Mouse (Mus musculus) neural tube, embryonic 11.5 days (tissue): ENCODE data around the gene Olfr732. TPM values are rescaled to one million over a fixed set of nuclear protein-coding genes. Genes with fewer than 3 reads are reported as not detected.

Experiments
- ATAC-seq: fragments of 200-750 bp; cut with Nextera tagmentation; 2 replicates; pipeline ENCODE4 v1.8.0; 2017; ENCODE audit warnings: moderate number of reproducible peaks, mild to moderate bottlenecking, moderate TSS enrichment, moderate library complexity; ENCODE audit not compliant: insufficient read depth, low FRiP score, low TSS enrichment
- DNase-seq: peaks from one replicate; pipeline ENCODE4 v3.0.0-alpha.2; 2015; ENCODE audit warnings: low spot score
- H3K27ac ChIP-seq: fragments of 300-500 bp; sonication (generic); 2 replicates; pipeline ENCODE4 v1.5.1; 2014; ENCODE audit warnings: low read depth, mild to moderate bottlenecking, low read length
- H3K27me3 ChIP-seq: fragments of 300-500 bp; sonication (generic); 2 replicates; pipeline ENCODE4 v1.6.1; 2014; ENCODE audit warnings: mild to moderate bottlenecking, low read length, mixed read lengths; ENCODE audit not compliant: control insufficient read depth, insufficient read depth
- H3K36me3 ChIP-seq: fragments of 300-500 bp; sonication (generic); 2 replicates; pipeline ENCODE4 v1.6.1; 2014; ENCODE audit warnings: mild to moderate bottlenecking, low read length, moderate library complexity, mixed read lengths; ENCODE audit not compliant: control insufficient read depth, insufficient read depth
- H3K4me1 ChIP-seq: fragments of 300-500 bp; sonication (generic); 2 replicates; pipeline ENCODE4 v1.6.1; 2014; ENCODE audit warnings: low read length, mixed read lengths; ENCODE audit not compliant: control insufficient read depth, insufficient read depth
- H3K4me2 ChIP-seq: fragments of 300-500 bp; sonication (generic); 2 replicates; pipeline ENCODE4 v1.6.1; 2014; ENCODE audit warnings: low read depth, mild to moderate bottlenecking, moderate library complexity
- H3K4me3 ChIP-seq: fragments of 300-500 bp; sonication (generic); 2 replicates; pipeline ENCODE4 v1.5.1; 2014; ENCODE audit warnings: low read depth, low read length
- H3K9ac ChIP-seq: fragments of 300-500 bp; sonication (generic); 2 replicates; pipeline ENCODE4 v1.6.1; 2014; ENCODE audit warnings: mild to moderate bottlenecking, low read length
- H3K9me3 ChIP-seq: fragments of 300-500 bp; sonication (generic); 2 replicates; pipeline ENCODE4 v1.6.1; 2016; ENCODE audit warnings: low read length; ENCODE audit not compliant: control insufficient read depth
- WGBS: fragments of 180-500 bp; shearing (Covaris S2); extraction: QIAGEN DNeasy Blood & Tissue Kit; methylation state at CpG from one replicate; pipeline ENCODE4 v1.1.7; 2014; 5-methylcytosine and 5-hydroxymethylcytosine counted together
- polyA plus RNA-seq: library from polyadenylated mRNA; unstranded; fragments of >200 nt; fragmentation: Nextera tagmentation; extraction: Ambion mirVana; gene quantifications from 2 replicates; pipeline ENCODE4 v1.2.1, GENCODE M21; 2014

The Olfr732 gene
- not detected in 2 replicates for polyA plus RNA-seq

DNA sequence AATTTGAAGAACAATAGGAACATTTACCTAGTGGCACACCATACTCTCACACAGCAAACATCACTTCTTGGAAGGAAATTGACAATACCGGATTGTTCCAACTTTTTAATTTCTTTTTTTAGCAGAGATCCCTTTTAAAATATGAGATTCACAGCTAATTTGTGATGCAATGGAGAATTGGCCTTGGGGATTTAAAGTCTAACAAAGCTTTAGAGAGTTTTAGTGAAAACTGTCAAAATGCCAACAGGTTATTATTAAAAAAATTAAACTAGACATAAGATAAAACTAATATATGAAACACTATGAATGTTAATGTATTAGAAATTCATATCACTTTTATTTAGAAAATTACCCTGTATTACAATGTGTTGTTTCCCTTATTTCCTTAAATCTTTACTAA, at the start of gene Olfr732:
TSS of gene Olfr732 (minus strand) at position 101 of the 400 bp plus-strand sequence.
- H3K27ac ChIP-seq, result no peak within 1 kb of the TSS
- 91% methylated on average over 1 of the region's 1 CpGs for WGBS
- H3K36me3 ChIP-seq, result no peaks in the 10 kb centered on the region
- H3K9ac ChIP-seq, result no peak within 1 kb of the TSS
- H3K4me2 ChIP-seq, result no peak within 1 kb of the TSS
- no peak within 1 kb of the TSS for H3K4me3 ChIP-seq
- no peaks in the 10 kb centered on the region for H3K4me1 ChIP-seq
- no peaks in the 10 kb centered on the region for H3K27me3 ChIP-seq
- DNase-seq, result no peak
- H3K9me3 ChIP-seq, result no peaks in the 10 kb centered on the region
- no peak for ATAC-seq

GRCm38 (mm10) chr14:50326661-50327060, 42.7 kb upstream of the Olfr732 start, which contains the start of gene Olfr734:
Gene Olfr734, minus strand, starts transcription at chr14:50326761.
- Histone ChIP-seq H3K4me1 (no peaks in the 10 kb centered on the region), H3K9ac (no peak within 1 kb of the TSS), H3K27me3 (no peaks in the 10 kb centered on the region), H3K27ac (no peak within 1 kb of the TSS), H3K4me2 (no peak within 1 kb of the TSS), H3K4me3 (no peak within 1 kb of the TSS), H3K9me3 (no peaks in the 10 kb centered on the region), H3K36me3 (no peaks in the 10 kb centered on the region)
- no peak for ATAC-seq
- 75% methylated on average over 1 of the region's 1 CpGs for WGBS
- no peak for DNase-seq

- no peak for ATAC-seq
- Histone ChIP-seq H3K9me3 (no peaks in the 10 kb centered on the region), H3K27me3 (no peaks in the 10 kb centered on the region), H3K4me2 (no peak within 1 kb of the TSS), H3K36me3 (no peaks in the 10 kb centered on the region), H3K27ac (no peak within 1 kb of the TSS), H3K4me1 (no peaks in the 10 kb centered on the region), H3K9ac (no peak within 1 kb of the TSS), H3K4me3 (no peak within 1 kb of the TSS)
- no peak for DNase-seq
Observed at GRCm38 (mm10) chr14:50301422-50301821, 17.4 kb upstream of the Olfr732 start, which contains the start of gene Olfr733. Gene Olfr733, minus strand, starts transcription at chr14:50301522.

GRCm38 (mm10) chr14:50241766-50242165, 42.2 kb downstream of the Olfr732 start, which contains the start of gene Olfr731:
Gene Olfr731, minus strand, starts transcription at chr14:50241866.
- DNase-seq (no peak), ATAC-seq (no peak)
- Histone ChIP-seq H3K27ac (no peak within 1 kb of the TSS), H3K9ac (no peak within 1 kb of the TSS), H3K36me3 (no peaks in the 10 kb centered on the region), H3K4me3 (no peak within 1 kb of the TSS), H3K4me2 (no peak within 1 kb of the TSS), H3K9me3 (no peaks in the 10 kb centered on the region), H3K27me3 (no peaks in the 10 kb centered on the region), H3K4me1 (no peaks in the 10 kb centered on the region)
- 90% methylated on average over 4 of the region's 4 CpGs for WGBS

Other genes with a start within 250 kb of the Olfr732 start
- not detected in 2 replicates for gene Olfr725, start 243.8 kb downstream of the Olfr732 start, polyA plus RNA-seq
- gene Olfr726, start 193.3 kb downstream of the Olfr732 start, polyA plus RNA-seq, result not detected in 2 replicates
- gene Olfr727, start 161.0 kb downstream of the Olfr732 start, polyA plus RNA-seq, result not detected in 2 replicates
- not detected in 2 replicates for gene Olfr728, start 141.5 kb downstream of the Olfr732 start, polyA plus RNA-seq
- not detected in 2 replicates for gene Olfr729, start 131.3 kb downstream of the Olfr732 start, polyA plus RNA-seq
- not detected in 2 replicates for gene Olfr730, start 96.0 kb downstream of the Olfr732 start, polyA plus RNA-seq
- gene Olfr731, start 42.3 kb downstream of the Olfr732 start, polyA plus RNA-seq, result not detected in 2 replicates
- not detected in 2 replicates for gene Olfr733, start 17.3 kb upstream of the Olfr732 start, polyA plus RNA-seq
- gene Olfr734, start 42.6 kb upstream of the Olfr732 start, polyA plus RNA-seq, result not detected in 2 replicates
- not detected in 2 replicates for gene Olfr735, start 64.7 kb upstream of the Olfr732 start, polyA plus RNA-seq
- not detected in 2 replicates for gene Tlr11, start 73.7 kb upstream of the Olfr732 start, polyA plus RNA-seq
- not detected in 2 replicates for gene Olfr736, start 97.0 kb upstream of the Olfr732 start, polyA plus RNA-seq
- gene Olfr738, start 123.4 kb upstream of the Olfr732 start, polyA plus RNA-seq, result not detected in 2 replicates
- not detected in 2 replicates for gene Olfr739, start 134.4 kb upstream of the Olfr732 start, polyA plus RNA-seq
- gene Olfr740, start 161.3 kb upstream of the Olfr732 start, polyA plus RNA-seq, result not detected in 2 replicates
- gene Olfr741, start 188.5 kb upstream of the Olfr732 start, polyA plus RNA-seq, result not detected in 2 replicates
- not detected in 2 replicates for gene Olfr742, start 219.4 kb upstream of the Olfr732 start, polyA plus RNA-seq
- not detected in 2 replicates for gene Olfr743, start 237.6 kb upstream of the Olfr732 start, polyA plus RNA-seq